Mouse (Mus musculus): ENCODE data around the gene Atp6v1g2. TPM values are rescaled to one million over a fixed set of nuclear protein-coding genes. Genes with fewer than 3 reads are reported as not detected.

Atp6v1g2 gene
- 1 to 10 TPM; 2.2 to 3.4 TPM for total RNA-seq (2023)

GRCm38 (mm10) chr17:35233114-35233980 lies at the start of gene Atp6v1g2:
Gene Atp6v1g2 (plus strand): TSS chr17:35233660.

GRCm38 (mm10) chr17:35187959-35188610 lies 45.4 kb upstream of the Atp6v1g2 start, which contains the start of gene Lst1:
Gene Lst1 (minus strand): TSS chr17:35188439.

GRCm38 (mm10) chr17:35193881-35194843 lies 39.3 kb upstream of the Atp6v1g2 start, which contains the start of gene Ltb:
Gene Ltb (plus strand): TSS chr17:35194439.

GRCm38 (mm10) chr17:35201787-35202186 lies 31.7 kb upstream of the Atp6v1g2 start, which contains the start of gene Tnf:
Gene Tnf (minus strand): TSS chr17:35202007.

GRCm38 (mm10) chr17:35204494-35205379 lies 28.7 kb upstream of the Atp6v1g2 start, which contains the start of gene Lta:
Gene Lta (minus strand): TSS chr17:35205351.

GRCm38 (mm10) chr17:35220156-35220952 lies 13.1 kb upstream of the Atp6v1g2 start, which contains the start of gene Gm16181:
Gene Gm16181 (plus strand): TSS chr17:35220834.

GRCm38 (mm10) chr17:35235614-35236389 lies 2.3 kb downstream of the Atp6v1g2 start, which contains the start of gene Nfkbil1:
Gene Nfkbil1 (minus strand): TSS chr17:35235792.

GRCm38 (mm10) chr17:35241305-35242014 lies 8.0 kb downstream of the Atp6v1g2 start, which contains the start of gene Ddx39b:
Gene Ddx39b (plus strand): TSS chr17:35241746.

GRCm38 (mm10) chr17:35262664-35263522 lies 29.4 kb downstream of the Atp6v1g2 start, which contains the start of gene H2-D1:
Gene H2-D1 (plus strand): TSS chr17:35262730.

Other genes with a start within 250 kb of the Atp6v1g2 start
- 10 to 100 TPM; 61.3 to 70.3 TPM for gene Vars, start 232.7 kb upstream of the Atp6v1g2 start, total RNA-seq (2023)
- gene Vwa7, start 217.1 kb upstream of the Atp6v1g2 start, total RNA-seq (2023): not detected
- gene Sapcd1, start 205.6 kb upstream of the Atp6v1g2 start, total RNA-seq (2023): under 1 TPM; 0.82 to 0.84 TPM
- 1 to 10 TPM; 6.7 to 8.8 TPM for gene Msh5, start 186.9 kb upstream of the Atp6v1g2 start, total RNA-seq (2023)
- gene Clic1, start 183.7 kb upstream of the Atp6v1g2 start, total RNA-seq (2023): 100 to 1,000 TPM; 271 to 302 TPM
- 1 to 10 TPM; 3.4 to 4.6 TPM for gene Ddah2, start 174.6 kb upstream of the Atp6v1g2 start, total RNA-seq (2023)
- not detected for gene Ly6g6c, start 168.3 kb upstream of the Atp6v1g2 start, total RNA-seq (2023)
- under 1 TPM; 0.64 to 0.93 TPM for gene Mpig6b, start 167.5 kb upstream of the Atp6v1g2 start, total RNA-seq (2023)
- not detected for gene Ly6g6e, start 156.8 kb upstream of the Atp6v1g2 start, total RNA-seq (2023)
- not detected for gene Ly6g6d, start 155.6 kb upstream of the Atp6v1g2 start, total RNA-seq (2023)
- gene Ly6g6f, start 148.1 kb upstream of the Atp6v1g2 start, total RNA-seq (2023): under 1 TPM; 0.31 to 0.55 TPM
- 10 to 100 TPM; 48.8 to 54.6 TPM for gene Abhd16a, start 144.4 kb upstream of the Atp6v1g2 start, total RNA-seq (2023)
- not detected for gene Ly6g5c, start 125.4 kb upstream of the Atp6v1g2 start, total RNA-seq (2023)
- 10 to 100 TPM; 15.2 to 16.0 TPM for gene Ly6g5b, start 118.2 kb upstream of the Atp6v1g2 start, total RNA-seq (2023)
- gene Gpank1, start 112.2 kb upstream of the Atp6v1g2 start, total RNA-seq (2023): 10 to 100 TPM; 25.6 to 26.4 TPM
- gene Csnk2b, start 111.6 kb upstream of the Atp6v1g2 start, total RNA-seq (2023): 100 to 1,000 TPM; 171 to 190 TPM
- gene D17H6S53E, start 107.3 kb upstream of the Atp6v1g2 start, total RNA-seq (2023): 10 to 100 TPM; 17.0 to 23.1 TPM
- gene Apom, start 101.6 kb upstream of the Atp6v1g2 start, total RNA-seq (2023): not detected
- 100 to 1,000 TPM; 245 to 298 TPM for gene Bag6, start 98.5 kb upstream of the Atp6v1g2 start, total RNA-seq (2023)
- gene Prrc2a, start 68.8 kb upstream of the Atp6v1g2 start, total RNA-seq (2023): 100 to 1,000 TPM; 187 TPM
- gene Aif1, start 57.6 kb upstream of the Atp6v1g2 start, total RNA-seq (2023): 10 to 100 TPM; 15.4 to 17.4 TPM
- 100 to 1,000 TPM; 614 to 632 TPM for gene Lst1, start 45.2 kb upstream of the Atp6v1g2 start, total RNA-seq (2023)
- gene Ltb, start 39.2 kb upstream of the Atp6v1g2 start, total RNA-seq (2023): 10 to 100 TPM; 89.3 to 97.8 TPM
- gene Tnf, start 31.7 kb upstream of the Atp6v1g2 start, total RNA-seq (2023): 10 to 100 TPM; 62.5 to 72.6 TPM
- gene Lta, start 28.3 kb upstream of the Atp6v1g2 start, total RNA-seq (2023): under 1 TPM in 1 of 2 experiments, not detected in 1; 0.26 TPM
- gene Gm16181, start 12.8 kb upstream of the Atp6v1g2 start, total RNA-seq (2023): under 1 TPM in 1 of 2 experiments, not detected in 1; 0.75 TPM
- 10 to 100 TPM; 21.5 to 22.1 TPM for gene Nfkbil1, start 2.1 kb downstream of the Atp6v1g2 start, total RNA-seq (2023)
- gene Ddx39b, start 8.1 kb downstream of the Atp6v1g2 start, total RNA-seq (2023): 100 to 1,000 TPM; 206 to 207 TPM
- 1,000 to 10,000 TPM; 1,338 to 1,458 TPM for gene H2-D1, start 29.1 kb downstream of the Atp6v1g2 start, total RNA-seq (2023)
- 1 to 10 TPM; 5.6 to 6.6 TPM for gene H2-Q1, start 86.7 kb downstream of the Atp6v1g2 start, total RNA-seq (2023)
- gene H2-Q2, start 108.6 kb downstream of the Atp6v1g2 start, total RNA-seq (2023): 1 to 10 TPM; 6.4 to 7.1 TPM
- gene H2-Q4, start 146.0 kb downstream of the Atp6v1g2 start, total RNA-seq (2023): 10 to 100 TPM; 62.2 to 73.9 TPM
- 10 to 100 TPM; 12.6 to 13.8 TPM for gene H2-Q6, start 191.2 kb downstream of the Atp6v1g2 start, total RNA-seq (2023)
- 10 to 100 TPM; 10.5 to 17.7 TPM for gene H2-Q7, start 205.5 kb downstream of the Atp6v1g2 start, total RNA-seq (2023)
- gene H2-Q10, start 236.4 kb downstream of the Atp6v1g2 start, total RNA-seq (2023): 10 to 100 TPM; 43.6 to 57.4 TPM

All from neutrophil, adult 59 days (primary cell).